Mouse (Mus musculus) hindbrain, embryonic 14.5 days (tissue): ENCODE data around the gene Arhgap15. TPM values are rescaled to one million over a fixed set of nuclear protein-coding genes. Genes with fewer than 3 reads are reported as not detected.

Experiments used
- ATAC-seq: fragments of 200-750 bp; cut with Nextera tagmentation; 2 replicates; pipeline ENCODE4 v1.8.0; 2017; ENCODE audit warnings: moderate number of reproducible peaks, mild to moderate bottlenecking, moderate TSS enrichment, moderate library complexity; ENCODE audit not compliant: low FRiP score
- DNase-seq: peaks from one replicate; pipeline ENCODE4 v3.0.0-alpha.2; 2015; ENCODE audit warnings: low spot score
- H3K27ac ChIP-seq: fragments of 300-500 bp; sonication (generic); 2 replicates; pipeline ENCODE4 v1.5.1; 2014; ENCODE audit warnings: mild to moderate bottlenecking, moderate library complexity
- H3K27me3 ChIP-seq: fragments of 300-500 bp; sonication (generic); 2 replicates; pipeline ENCODE4 v1.6.1; 2014; ENCODE audit warnings: mild to moderate bottlenecking, low read length, mixed read lengths; ENCODE audit not compliant: control insufficient read depth, insufficient read depth
- H3K36me3 ChIP-seq: fragments of 300-500 bp; sonication (generic); replicated peaks from 2 replicates; pipeline ENCODE4 v1.6.1; 2014; ENCODE audit not compliant: control insufficient read depth, insufficient read depth
- H3K4me1 ChIP-seq: fragments of 300-500 bp; sonication (generic); replicated peaks from 2 replicates; pipeline ENCODE4 v1.6.1; 2014; ENCODE audit warnings: antibody characterized with exemption, low read length, mixed read lengths; ENCODE audit not compliant: control insufficient read depth, insufficient read depth
- H3K4me2 ChIP-seq: fragments of 300-500 bp; sonication (generic); replicated peaks from 2 replicates; pipeline ENCODE4 v1.6.1; 2014; ENCODE audit warnings: mild to moderate bottlenecking, moderate library complexity
- H3K4me3 ChIP-seq: fragments of 300-500 bp; sonication (generic); replicated peaks from 2 replicates; pipeline ENCODE4 v1.5.1; 2014; ENCODE audit warnings: mild to moderate bottlenecking, low read length
- H3K9ac ChIP-seq: fragments of 300-500 bp; sonication (generic); 2 replicates; pipeline ENCODE4 v1.6.1; 2014
- H3K9me3 ChIP-seq: fragments of 300-500 bp; sonication (generic); 2 replicates; pipeline ENCODE4 v1.6.1; 2016; ENCODE audit warnings: low read length; ENCODE audit not compliant: control insufficient read depth
- WGBS: fragments of 180-500 bp; shearing (Covaris S2); extraction: QIAGEN DNeasy Blood & Tissue Kit; methylation state at CpG from one replicate; pipeline ENCODE4 v1.1.7; 2014; 5-methylcytosine and 5-hydroxymethylcytosine counted together
- polyA plus RNA-seq: library from polyadenylated mRNA; unstranded; fragments of >200 nt; fragmentation: Nextera tagmentation; extraction: Ambion mirVana; gene quantifications from 2 replicates; pipeline ENCODE4 v1.2.1, GENCODE M21; 2014

Arhgap15 gene
- polyA plus RNA-seq, 1 experiment from 2014 or later: 3.1 TPM

DNA sequence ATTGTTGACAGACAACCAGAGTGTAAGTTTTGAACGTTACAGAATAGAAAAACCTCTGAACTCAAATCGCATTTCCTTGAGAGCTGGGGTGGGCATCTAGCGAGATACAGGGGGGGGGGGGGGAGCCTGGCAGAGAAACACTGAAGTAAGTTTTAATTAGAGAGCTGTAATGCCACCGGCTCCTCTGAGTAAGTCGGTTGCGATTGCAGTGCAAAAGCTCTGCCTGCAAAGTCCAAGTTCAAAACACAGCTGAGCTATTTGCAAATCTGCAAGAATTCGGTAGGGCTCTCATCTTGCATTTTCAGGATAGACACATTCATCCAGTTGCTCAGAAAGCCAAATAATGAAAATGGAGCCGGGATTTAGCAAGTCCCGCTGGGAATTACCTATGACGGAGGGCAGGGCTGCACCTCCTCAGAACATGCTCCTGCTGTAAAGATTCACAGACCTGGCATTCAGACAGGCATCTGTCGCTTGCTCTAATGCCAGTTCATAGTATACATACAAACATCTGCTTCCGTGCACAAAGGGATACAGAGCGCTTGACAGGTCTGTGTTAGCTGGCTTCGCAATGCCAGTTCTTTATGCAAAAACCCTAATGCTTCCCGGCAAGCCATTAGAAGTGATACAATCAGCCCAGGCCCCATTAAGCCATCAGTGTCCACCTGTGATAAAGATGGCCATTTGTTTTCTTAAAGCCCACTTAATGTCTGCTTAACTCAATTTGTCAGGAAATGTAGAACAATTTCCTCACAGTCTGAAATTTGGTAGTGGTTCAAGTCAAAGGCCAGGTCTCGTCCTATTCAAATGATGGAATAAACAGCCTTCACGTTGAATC is 556.6 kb downstream of the Arhgap15 start:
- Histone ChIP-seq H3K4me1 (peaks cover 15% of the 10 kb centered on the region; the same call in 1 of the 2 replicates), H3K4me2 (peak overlapping the region; percentile 26), H3K9ac (0 out of 2 replicates have a peak overlapping the region, but pooled peaks have one; percentile 22), H3K27ac (0 out of 2 replicates have a peak overlapping the region, but pooled peaks have one; percentile 23), H3K4me3 (no peak overlapping the region), H3K9me3 (no peaks in the 10 kb centered on the region), H3K36me3 (no peaks in the 10 kb centered on the region), H3K27me3 (no peaks in the 10 kb centered on the region)
- DNase-seq: peak; percentile 45
- 27% methylated on average over 17 of the region's 17 CpGs for WGBS
- peak; percentile 80; the same call in 1 of the 2 replicates for ATAC-seq

DNA sequence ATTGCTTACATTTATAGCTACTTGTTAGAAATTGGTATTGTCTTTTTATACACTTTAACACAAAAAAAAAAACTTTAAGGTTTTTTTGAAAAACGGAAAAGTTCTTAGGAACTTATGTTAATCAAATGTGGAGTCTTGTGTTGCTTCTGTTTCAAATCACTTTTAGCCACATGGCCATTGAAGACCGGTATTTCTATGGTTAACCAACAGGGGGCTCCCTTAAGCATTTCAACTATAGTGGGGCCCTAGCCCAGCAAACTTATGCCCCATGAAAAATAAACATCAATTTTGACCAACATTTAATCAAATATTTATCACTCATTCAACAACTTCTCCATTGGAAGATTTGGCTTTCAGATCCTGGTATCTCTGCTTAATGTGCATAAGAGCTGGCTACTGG is 557.5 kb downstream of the Arhgap15 start:
- Histone ChIP-seq H3K4me3 (no peak overlapping the region), H3K27me3 (no peaks in the 10 kb centered on the region), H3K4me1 (peaks cover 15% of the 10 kb centered on the region; the same call in 1 of the 2 replicates), H3K36me3 (no peaks in the 10 kb centered on the region), H3K9me3 (no peaks in the 10 kb centered on the region), H3K4me2 (no peak overlapping the region), H3K27ac (no peak overlapping the region), H3K9ac (no peak overlapping the region)
- DNase-seq: no peak
- no peak for ATAC-seq
- WGBS: 49% methylated on average over 2 of the region's 2 CpGs

DNA sequence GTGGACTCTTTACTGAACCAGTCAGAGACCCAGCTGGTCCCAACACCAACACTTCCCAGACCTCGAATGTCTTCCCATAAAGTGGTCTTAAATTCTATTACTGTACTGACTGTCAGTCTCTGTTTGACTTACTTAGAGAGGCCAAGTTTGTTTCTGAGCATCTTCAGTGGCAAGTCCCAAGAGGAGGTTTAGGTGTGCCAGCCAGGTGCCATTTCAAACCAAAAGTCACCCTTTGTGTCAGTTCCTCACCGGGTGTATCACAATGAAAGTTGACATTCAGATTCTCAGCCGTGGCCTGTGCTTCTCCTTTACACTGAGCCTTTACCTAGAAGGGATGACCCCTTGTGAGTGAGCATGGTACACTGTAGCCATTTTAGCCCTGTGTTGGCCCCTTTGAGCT is 560.5 kb downstream of the Arhgap15 start:
- Histone ChIP-seq H3K9me3 (no peaks in the 10 kb centered on the region), H3K4me3 (no peak overlapping the region), H3K36me3 (no peaks in the 10 kb centered on the region), H3K9ac (no peak overlapping the region), H3K4me2 (no peak overlapping the region), H3K27me3 (no peaks in the 10 kb centered on the region), H3K27ac (0 out of 2 replicates have a peak overlapping the region, but pooled peaks have one; percentile 26), H3K4me1 (peaks cover 13% of the 10 kb centered on the region; the same call in 1 of the 2 replicates)
- ATAC-seq: no peak
- 88% methylated on average over 3 of the region's 3 CpGs for whole genome bisulfite sequencing
- DNase-seq: no peak

DNA sequence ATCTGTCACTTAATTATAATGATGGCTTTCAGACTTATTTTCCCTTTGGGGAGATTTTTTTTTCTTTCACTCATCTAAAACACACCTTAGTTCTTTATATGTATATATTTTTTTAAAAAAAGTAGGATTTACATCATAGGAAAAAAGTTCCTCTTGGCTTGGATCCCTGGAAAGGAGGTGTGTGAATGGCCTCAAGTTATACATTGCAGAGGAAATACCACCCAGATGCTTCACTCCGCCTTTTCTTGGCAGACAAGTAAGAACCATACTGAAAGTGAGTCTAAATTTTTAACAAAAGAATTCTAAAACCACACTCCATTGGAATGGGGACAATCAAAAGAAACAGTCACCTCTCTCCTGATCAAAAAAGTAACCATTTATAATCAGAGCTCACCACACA is 560.9 kb downstream of the Arhgap15 start:
- WGBS: 88% methylated on average over 1 of the region's 1 CpGs
- H3K27me3 ChIP-seq: no peaks in the 10 kb centered on the region
- no peak overlapping the region for H3K9ac ChIP-seq
- H3K4me2 ChIP-seq: no peak overlapping the region
- H3K4me1 ChIP-seq: peaks cover 10% of the 10 kb centered on the region; the same call in 1 of the 2 replicates
- no peak overlapping the region for H3K4me3 ChIP-seq
- no peak for ATAC-seq
- no peak for DNase-seq
- H3K27ac ChIP-seq: peak overlapping the region; percentile 26; the same call in 1 of the 2 replicates
- no peaks in the 10 kb centered on the region for H3K36me3 ChIP-seq
- no peaks in the 10 kb centered on the region for H3K9me3 ChIP-seq

DNA sequence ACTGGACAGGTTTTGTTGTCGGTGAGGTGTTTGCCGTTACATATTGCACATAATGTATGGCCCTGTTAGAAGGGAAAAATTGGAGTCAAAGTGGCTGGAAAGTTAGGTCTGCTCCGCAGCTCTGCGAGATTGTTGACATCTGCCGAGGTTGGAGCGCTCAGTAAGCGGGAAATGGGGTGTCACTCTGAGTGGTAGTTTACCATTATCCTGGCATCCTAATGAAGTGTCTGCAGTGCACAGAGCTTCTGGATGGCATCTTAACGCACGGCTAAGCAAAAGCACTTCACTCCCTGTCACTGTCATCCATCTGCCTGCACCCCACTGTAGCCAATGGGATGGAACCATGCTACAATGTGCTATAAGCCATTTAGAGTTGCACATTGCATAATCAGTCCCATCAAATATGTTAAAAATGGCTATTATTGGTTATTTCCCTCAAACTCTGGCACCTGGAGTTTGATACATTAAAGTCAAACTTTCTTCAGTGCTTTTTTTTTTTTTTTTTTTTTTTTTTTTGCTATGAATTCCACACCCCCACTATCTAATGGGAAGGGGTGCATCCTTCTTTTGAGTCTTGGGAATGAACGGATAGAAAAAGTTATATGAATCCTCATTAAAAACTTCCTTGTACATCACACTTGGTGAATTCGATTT is 561.6 kb downstream of the Arhgap15 start:
- Histone ChIP-seq H3K9me3 (no peaks in the 10 kb centered on the region), H3K4me2 (no peak overlapping the region), H3K9ac (no peak overlapping the region), H3K27ac (no peak overlapping the region; the same call in 1 of the 2 replicates), H3K4me1 (peaks cover 5% of the 10 kb centered on the region; the same call in 1 of the 2 replicates), H3K27me3 (no peaks in the 10 kb centered on the region), H3K36me3 (no peaks in the 10 kb centered on the region), H3K4me3 (no peak overlapping the region)
- 66% methylated on average over 11 of the region's 11 CpGs for WGBS
- DNase-seq (no peak), ATAC-seq (peak; percentile 82; the same call in 1 of the 2 replicates)

DNA sequence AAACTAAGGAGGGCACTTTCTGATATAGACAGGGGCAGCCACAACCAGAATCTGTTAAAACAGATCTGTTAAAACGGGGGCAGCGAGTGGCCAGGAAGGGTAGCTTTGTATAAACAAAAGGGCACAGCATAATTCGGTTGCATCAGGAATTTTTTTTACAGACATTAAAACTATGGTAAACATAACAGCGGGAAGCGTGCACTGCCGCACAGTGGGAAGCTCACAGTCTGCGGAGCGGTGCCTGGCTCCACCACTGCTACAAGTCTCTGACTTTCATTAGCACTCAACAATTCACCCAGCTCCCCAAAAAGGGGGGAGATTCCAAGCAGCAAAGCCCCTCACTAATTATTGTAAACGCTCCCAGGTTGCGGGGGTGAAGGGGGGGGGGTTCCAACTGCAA is 562.6 kb downstream of the Arhgap15 start:
- H3K27ac ChIP-seq: no peak overlapping the region
- no peaks in the 10 kb centered on the region for H3K36me3 ChIP-seq
- H3K9me3 ChIP-seq: no peaks in the 10 kb centered on the region
- peak overlapping the region; percentile 44 for H3K4me2 ChIP-seq
- ATAC-seq (peak; percentile 68; the same call in 1 of the 2 replicates), DNase-seq (no peak)
- H3K4me3 ChIP-seq: no peak overlapping the region
- WGBS: 5% methylated on average over 10 of the region's 10 CpGs
- no peaks in the 10 kb centered on the region for H3K27me3 ChIP-seq
- H3K4me1 ChIP-seq: no peaks in the 10 kb centered on the region
- no peak overlapping the region for H3K9ac ChIP-seq

DNA sequence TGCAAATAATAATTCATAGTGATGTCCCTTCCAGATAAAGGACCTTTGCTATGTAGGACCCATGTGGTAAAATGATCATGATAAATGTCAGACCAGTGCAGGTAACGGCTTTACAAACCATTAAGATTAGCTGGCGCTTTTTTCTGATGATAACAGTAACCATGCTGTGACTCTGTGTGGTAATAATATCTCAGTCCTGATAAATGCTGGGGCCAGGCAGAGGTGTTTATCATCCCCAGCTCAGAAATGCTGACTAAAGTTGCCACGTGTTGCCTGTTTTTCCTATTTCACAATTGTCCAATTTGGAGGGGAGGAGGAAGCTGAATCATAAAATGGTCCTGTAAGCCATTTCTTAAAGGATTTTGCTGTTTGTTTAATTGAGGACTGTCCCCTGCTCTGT is 564.9 kb downstream of the Arhgap15 start:
- ATAC-seq: no peak
- H3K27ac ChIP-seq: no peak overlapping the region
- 65% methylated on average over 3 of the region's 3 CpGs for WGBS
- H3K27me3 ChIP-seq: no peaks in the 10 kb centered on the region
- DNase-seq: no peak
- no peaks in the 10 kb centered on the region for H3K36me3 ChIP-seq
- no peak overlapping the region for H3K4me2 ChIP-seq
- no peak overlapping the region for H3K4me3 ChIP-seq
- H3K9ac ChIP-seq: no peak overlapping the region
- no peaks in the 10 kb centered on the region for H3K9me3 ChIP-seq
- H3K4me1 ChIP-seq: no peaks in the 10 kb centered on the region

DNA sequence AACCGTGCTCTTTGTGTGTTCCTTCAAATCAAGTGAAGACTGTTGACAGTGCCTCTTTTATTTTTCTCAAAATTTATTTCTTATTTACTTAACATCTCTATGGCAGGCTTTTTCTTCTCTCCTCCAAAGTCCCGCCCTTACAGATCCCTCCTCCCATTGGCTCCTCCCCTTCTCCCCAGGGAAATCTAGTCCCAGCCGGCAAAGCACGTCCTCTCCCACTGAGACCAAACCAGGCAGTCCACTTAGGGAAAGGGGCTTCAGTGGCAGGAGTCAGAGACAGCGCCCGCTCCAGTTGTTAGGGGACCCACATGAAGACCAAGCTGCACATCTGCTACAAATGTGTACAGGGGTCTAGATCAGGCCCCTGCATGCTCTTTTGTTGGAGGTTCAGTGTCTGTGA is 569.8 kb downstream of the Arhgap15 start:
- ATAC-seq (no peak), DNase-seq (no peak)
- no peaks in the 10 kb centered on the region for H3K36me3 ChIP-seq
- H3K27ac ChIP-seq: no peak overlapping the region
- H3K27me3 ChIP-seq: no peaks in the 10 kb centered on the region
- no peak overlapping the region for H3K4me3 ChIP-seq
- H3K9me3 ChIP-seq: no peaks in the 10 kb centered on the region
- no peaks in the 10 kb centered on the region for H3K4me1 ChIP-seq
- 65% methylated on average over 6 of the region's 6 CpGs for WGBS
- no peak overlapping the region for H3K9ac ChIP-seq
- H3K4me2 ChIP-seq: no peak overlapping the region

DNA sequence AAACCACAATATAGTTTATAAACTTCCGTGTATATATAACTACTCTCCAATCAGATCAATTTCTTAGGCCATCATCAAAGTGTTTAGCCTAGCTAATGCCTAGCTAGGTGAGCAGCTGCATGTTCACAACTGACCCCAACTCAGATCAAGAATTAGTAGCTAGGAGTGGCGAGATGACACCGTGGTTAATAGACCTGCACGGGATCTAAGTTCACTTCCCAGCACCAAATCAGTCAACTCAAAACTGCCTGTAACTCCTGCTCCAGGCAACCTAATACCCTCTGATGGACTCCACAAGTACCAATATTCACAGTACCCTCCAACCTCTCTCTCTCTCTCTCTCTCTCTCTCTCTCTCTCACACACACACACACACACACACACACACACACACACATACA is 570.9 kb downstream of the Arhgap15 start:
- H3K4me1 ChIP-seq: no peaks in the 10 kb centered on the region
- H3K27me3 ChIP-seq: no peaks in the 10 kb centered on the region
- no peak overlapping the region for H3K9ac ChIP-seq
- no peak overlapping the region for H3K4me2 ChIP-seq
- ATAC-seq (no peak), DNase-seq (no peak)
- H3K4me3 ChIP-seq: no peak overlapping the region
- WGBS: 94% methylated on average over 4 of the region's 4 CpGs
- H3K36me3 ChIP-seq: no peaks in the 10 kb centered on the region
- no peaks in the 10 kb centered on the region for H3K9me3 ChIP-seq
- H3K27ac ChIP-seq: no peak overlapping the region
